Mouse (Mus musculus) E14TG2a.4 (cell line): ENCODE measurements at regions not wholly inside any gene's neighbourhood (a gene's known extent, or its start where the extent isn't known, plus 50 kb on each side); places are given as distances from the start of the nearest gene placed in this dataset.

Experiments used
- CTCF ChIP-seq: conservative IDR thresholded peaks from 2 replicates; pipeline ENCODE4 v1.5.1; 2014; ENCODE audit warnings: low read length
- NANOG ChIP-seq: IDR thresholded peaks from 2 replicates; pipeline ENCODE4 v1.6.1; 2014; ENCODE audit warnings: borderline replicate concordance, low read length, mixed read lengths

- TF ChIP-seq CTCF: no peak
- no peak for TF ChIP-seq NANOG
Measured at GRCm38 (mm10) chr1:189458421-189458820, 56.3 kb upstream of the Kcnk2 start.
